Mouse (Mus musculus) heart, postnatal 0 days (tissue): Measurements from ENCODE around the gene Arid5a. TPM values are rescaled to one million over a fixed set of nuclear protein-coding genes. Genes with fewer than 3 reads are reported as not detected.
A peak's percentile ranks its signal among the peaks of the same experiment; 100 is the strongest.

Source experiments
- ATAC-seq: fragments of 200-750 bp; cut with Nextera tagmentation; 2 replicates; pipeline ENCODE4 v1.8.0; 2017; ENCODE audit warnings: low read depth, moderate number of reproducible peaks, moderate library complexity; ENCODE audit not compliant: insufficient read depth
- DNase-seq: peaks from one replicate; pipeline ENCODE4 v3.0.0-alpha.2; 2016; ENCODE audit warnings: low spot score
- H3K27ac ChIP-seq: fragments of 300-500 bp; sonication (generic); 2 replicates; pipeline ENCODE4 v1.5.1; 2014; ENCODE audit warnings: low read depth, mild to moderate bottlenecking
- H3K27me3 ChIP-seq: fragments of 300-500 bp; sonication (generic); 2 replicates; pipeline ENCODE4 v1.6.1; 2014; ENCODE audit warnings: low read length, mixed read lengths; ENCODE audit not compliant: control insufficient read depth, insufficient read depth
- H3K36me3 ChIP-seq: fragments of 300-500 bp; sonication (generic); replicated peaks from 2 replicates; pipeline ENCODE4 v1.6.1; 2014; ENCODE audit warnings: low read length, mixed read lengths; ENCODE audit not compliant: control insufficient read depth, insufficient read depth
- H3K4me1 ChIP-seq: fragments of 300-500 bp; sonication (generic); 2 replicates; pipeline ENCODE4 v1.6.1; 2014; ENCODE audit warnings: antibody characterized with exemption; ENCODE audit not compliant: control insufficient read depth, insufficient read depth
- H3K4me2 ChIP-seq: fragments of 300-500 bp; sonication (generic); 2 replicates; pipeline ENCODE4 v1.6.1; 2014; ENCODE audit warnings: low read depth, mild to moderate bottlenecking, low read length, moderate library complexity
- H3K4me3 ChIP-seq: fragments of 300-500 bp; sonication (generic); 2 replicates; pipeline ENCODE4 v1.5.1; 2014; ENCODE audit warnings: low read depth, low read length
- H3K9ac ChIP-seq: fragments of 300-500 bp; sonication (generic); replicated peaks from 2 replicates; pipeline ENCODE4 v1.6.1; 2014; ENCODE audit warnings: low read depth, low read length, mixed read lengths
- H3K9me3 ChIP-seq: fragments of 300-500 bp; sonication (generic); replicated peaks from 2 replicates; pipeline ENCODE4 v1.6.1; 2016; ENCODE audit warnings: low read length; ENCODE audit not compliant: control insufficient read depth
- CTCF ChIP-seq: IDR thresholded peaks from 2 replicates; pipeline ENCODE4 v1.5.1; 2016; ENCODE audit warnings: antibody characterized with exemption, control low read depth, low read depth
- EP300 ChIP-seq: IDR thresholded peaks from 2 replicates; pipeline ENCODE4 v1.6.1; 2016; ENCODE audit warnings: antibody characterized with exemption, low read depth
- WGBS: fragments of 180-500 bp; shearing (Covaris S2); extraction: QIAGEN DNeasy Blood & Tissue Kit; methylation state at CpG from one replicate; pipeline ENCODE4 v1.1.7; 2014; 5-methylcytosine and 5-hydroxymethylcytosine counted together
- polyA plus RNA-seq: library from polyadenylated mRNA; unstranded; fragments of >200 nt; fragmentation: Nextera tagmentation; extraction: Ambion mirVana; gene quantifications from 2 replicates; pipeline ENCODE4 v1.2.1, GENCODE M21; 2015
- total RNA-seq: library from RNA; depleted of rRNA; stranded (reverse); fragments of >200 nt; gene quantifications from 2 replicates; pipeline ENCODE4 v1.2.3, GENCODE M21; 2014; ENCODE audit warnings: low replicate concordance

Gene Arid5a
- total and polyA plus RNA-seq, 2 experiments from 2014 or later, result 8.5 to 13.7 TPM

GRCm38 (mm10) chr1:36326815-36327214, 19.3 kb downstream of the Arid5a start:
- Histone ChIP-seq H3K9ac (no peak overlapping the region), H3K27me3 (no peaks in the 10 kb centered on the region), H3K4me2 (no peak overlapping the region), H3K36me3 (0 out of 2 replicates have a peak, but pooled peaks cover 8% of the 10 kb centered on the region), H3K4me3 (no peak overlapping the region), H3K9me3 (no peaks in the 10 kb centered on the region), H3K27ac (no peak overlapping the region), H3K4me1 (no peaks in the 10 kb centered on the region)
- TF ChIP-seq CTCF (no peak), EP300 (no peak)
- DNase-seq, result no peak
- ATAC-seq, result no peak
- 92% methylated on average over 2 of the region's 2 CpGs for WGBS

GRCm38 (mm10) chr1:36331743-36332142, 24.2 kb downstream of the Arid5a start:
- DNase-seq (no peak), ATAC-seq (no peak)
- Histone ChIP-seq H3K9ac (no peak overlapping the region), H3K27me3 (no peaks in the 10 kb centered on the region), H3K27ac (no peak overlapping the region), H3K4me1 (peaks cover 6% of the 10 kb centered on the region; the same call in 1 of the 2 replicates), H3K4me2 (no peak overlapping the region), H3K9me3 (no peaks in the 10 kb centered on the region), H3K36me3 (peaks cover 34% of the 10 kb centered on the region), H3K4me3 (no peak overlapping the region)
- 76% methylated on average over 6 of the region's 6 CpGs for WGBS
- no peak for TF ChIP-seq EP300
- no peak for TF ChIP-seq CTCF

DNA sequence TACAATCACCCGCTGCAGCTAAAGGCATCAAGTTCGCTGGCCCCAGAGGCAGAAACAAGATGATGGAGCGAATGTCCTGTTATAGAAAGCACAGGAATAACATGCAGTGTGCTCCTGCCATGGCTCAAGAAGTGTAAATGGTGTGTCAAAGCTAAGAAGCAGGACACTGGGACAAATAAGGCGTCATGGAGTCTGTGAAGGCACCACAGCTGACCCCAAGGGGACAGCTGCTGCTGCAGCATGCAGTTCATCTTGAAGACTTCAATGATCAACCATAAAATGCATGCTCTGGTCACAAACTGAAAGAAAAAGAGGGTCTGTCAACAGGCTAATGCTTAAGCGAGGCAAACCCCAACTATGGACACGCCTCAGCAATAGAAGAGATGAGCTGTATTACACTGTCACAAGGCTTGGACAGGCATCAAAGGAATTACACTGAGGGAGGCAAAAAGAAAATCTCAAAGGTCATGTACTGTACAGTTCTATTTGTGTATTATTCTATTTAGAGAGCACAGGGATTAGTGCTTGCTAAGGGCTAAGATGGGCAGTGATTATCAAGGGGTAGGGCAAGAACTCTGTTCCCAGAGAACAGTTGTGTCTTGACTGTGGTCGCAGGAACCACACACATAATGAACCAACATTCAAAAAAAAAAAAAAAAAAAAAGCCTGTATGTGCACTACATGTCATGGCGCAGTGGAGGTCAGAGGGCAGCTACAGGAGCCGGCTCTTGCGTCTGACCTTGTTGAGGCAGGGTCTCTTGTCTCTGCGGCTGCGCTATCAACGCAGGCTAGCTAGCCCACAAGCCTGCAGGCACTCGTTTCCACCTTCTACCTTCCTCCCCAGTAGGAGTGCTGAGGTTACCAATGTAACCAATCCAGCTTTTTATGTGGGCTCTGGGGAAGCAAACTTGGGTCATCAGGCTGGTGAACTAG, 25.7 kb downstream of the Arid5a start:
- TF ChIP-seq EP300 (no peak), CTCF (no peak)
- DNase-seq (no peak), ATAC-seq (peak; percentile 59)
- Histone ChIP-seq H3K4me1 (peaks cover 6% of the 10 kb centered on the region; the same call in 1 of the 2 replicates), H3K9ac (no peak overlapping the region), H3K27me3 (no peaks in the 10 kb centered on the region), H3K4me2 (no peak overlapping the region), H3K9me3 (no peaks in the 10 kb centered on the region), H3K27ac (peak overlapping the region; percentile 43), H3K36me3 (peaks cover 49% of the 10 kb centered on the region), H3K4me3 (no peak overlapping the region)
- WGBS, result 71% methylated on average over 14 of the region's 14 CpGs

DNA sequence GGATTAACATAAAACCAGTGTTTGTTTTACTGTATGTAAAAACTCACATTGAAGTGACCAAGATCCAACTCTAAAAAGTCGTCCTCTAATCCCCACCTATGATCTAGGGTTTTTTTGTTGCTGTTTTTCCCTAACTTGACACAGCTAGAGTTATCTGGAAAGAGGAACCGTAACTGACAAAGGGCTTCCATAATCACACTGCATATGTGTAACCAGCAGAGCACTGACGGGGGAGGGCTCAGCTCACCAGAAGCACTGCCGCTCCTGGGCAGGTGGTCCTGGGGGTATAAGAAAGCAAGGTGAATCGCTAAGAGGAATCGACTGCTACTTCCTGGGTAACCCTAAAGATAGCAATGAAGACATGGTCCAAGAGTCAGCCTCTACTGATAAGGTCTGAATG, 35.0 kb downstream of the Arid5a start:
- ATAC-seq, result no peak
- H3K9me3 ChIP-seq, result no peaks in the 10 kb centered on the region
- no peak overlapping the region for H3K27ac ChIP-seq
- no peak overlapping the region for H3K9ac ChIP-seq
- H3K4me1 ChIP-seq, result no peaks in the 10 kb centered on the region
- H3K27me3 ChIP-seq, result no peaks in the 10 kb centered on the region
- no peak overlapping the region for H3K4me2 ChIP-seq
- no peak for TF ChIP-seq CTCF
- no peak for TF ChIP-seq EP300
- WGBS, result 86% methylated on average over 6 of the region's 6 CpGs
- no peak for DNase-seq
- peaks cover 98% of the 10 kb centered on the region for H3K36me3 ChIP-seq
- no peak overlapping the region for H3K4me3 ChIP-seq

DNA sequence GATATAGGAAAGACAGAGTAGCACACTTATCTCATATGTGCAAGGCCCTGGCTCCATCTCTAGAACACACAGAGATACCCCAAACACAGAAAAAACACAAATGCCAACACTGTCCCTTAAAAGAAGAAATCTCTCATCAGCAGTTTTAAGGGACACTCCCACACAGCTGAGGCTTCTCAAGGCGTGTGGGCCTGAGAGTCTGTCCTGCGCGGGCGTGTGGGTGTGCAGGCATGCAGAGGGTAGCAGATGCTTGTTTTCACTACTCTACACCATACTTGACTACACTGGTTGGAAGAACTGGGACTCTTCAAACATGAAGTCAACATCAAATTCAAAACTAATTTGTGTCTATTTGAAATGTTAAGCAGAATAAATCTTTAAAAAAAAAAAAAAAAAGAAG, 44.8 kb downstream of the Arid5a start:
- H3K36me3 ChIP-seq, result peaks cover 94% of the 10 kb centered on the region
- ATAC-seq, result no peak
- no peak for TF ChIP-seq EP300

More for the DNA sequence above, 44.8 kb downstream of the Arid5a start:
- DNase-seq, result no peak
- Histone ChIP-seq H3K27ac (no peak overlapping the region), H3K4me2 (no peak overlapping the region), H3K4me3 (no peak overlapping the region), H3K27me3 (no peaks in the 10 kb centered on the region), H3K9me3 (no peaks in the 10 kb centered on the region), H3K4me1 (no peaks in the 10 kb centered on the region), H3K9ac (no peak overlapping the region)
- WGBS, result 76% methylated on average over 4 of the region's 4 CpGs
